Mouse (Mus musculus) liver, embryonic 14.5 days (tissue): Measurements from ENCODE around the gene Lrrc4c.

ENCODE experiments used
- CTCF ChIP-seq: IDR thresholded peaks from 2 replicates; pipeline ENCODE4 v1.5.1; 2016; ENCODE audit warnings: antibody characterized with exemption, low read depth, control low read depth
- EP300 ChIP-seq: IDR thresholded peaks from 2 replicates; pipeline ENCODE4 v1.6.1; 2016; ENCODE audit warnings: antibody characterized with exemption, low read depth

- TF ChIP-seq CTCF (no peak), EP300 (no peak)
Measured at GRCm38 (mm10) chr2:96999521-96999920, 681.6 kb downstream of the Lrrc4c start.
